Mouse (Mus musculus) adrenal gland, postnatal 25 days (tissue): ENCODE data around the gene Rnf217. TPM values are rescaled to one million over a fixed set of nuclear protein-coding genes. Genes with fewer than 3 reads are reported as not detected.

Experiments
- DNase-seq: peaks from one replicate; pipeline ENCODE4 v3.0.0; 2021; ENCODE audit warnings: mixed read lengths
- total RNA-seq: library from RNA; stranded (reverse); gene quantifications from 2 replicates; pipeline ENCODE4 v1.2.3, GENCODE M21; 2021

The Rnf217 gene
- total RNA-seq, 1 experiment from 2014 or later, result 9.9 TPM

- no peak for DNase-seq
These were observed 55.7 kb downstream of the Rnf217 start for GRCm38 (mm10) chr10:31553302-31553701.

GRCm38 (mm10) chr10:31551850-31552249, 57.1 kb downstream of the Rnf217 start:
- no peak for DNase-seq

- DNase-seq, result no peak
These were observed 57.6 kb downstream of the Rnf217 start for GRCm38 (mm10) chr10:31551362-31551761.

- DNase-seq, result no peak
These were observed 61.8 kb downstream of the Rnf217 start for GRCm38 (mm10) chr10:31547156-31547555.

- no peak for DNase-seq
These were observed 64.6 kb downstream of the Rnf217 start for GRCm38 (mm10) chr10:31544149-31544942.

GRCm38 (mm10) chr10:31540518-31540917, 68.5 kb downstream of the Rnf217 start:
- no peak for DNase-seq

GRCm38 (mm10) chr10:31539351-31539750, 69.6 kb downstream of the Rnf217 start:
- DNase-seq, result no peak

- DNase-seq, result no peak
These were observed 70.3 kb downstream of the Rnf217 start for GRCm38 (mm10) chr10:31538721-31539120.

GRCm38 (mm10) chr10:31538243-31538642, 70.7 kb downstream of the Rnf217 start:
- no peak for DNase-seq

- DNase-seq, result no peak
These were observed 71.8 kb downstream of the Rnf217 start for GRCm38 (mm10) chr10:31537213-31537612.

- no peak for DNase-seq
These were observed 73.9 kb downstream of the Rnf217 start for GRCm38 (mm10) chr10:31535046-31535445.

GRCm38 (mm10) chr10:31533270-31533826, 75.6 kb downstream of the Rnf217 start:
- no peak for DNase-seq

- no peak for DNase-seq
These were observed 76.2 kb downstream of the Rnf217 start for GRCm38 (mm10) chr10:31532782-31533181.

GRCm38 (mm10) chr10:31528297-31528984, 80.5 kb downstream of the Rnf217 start:
- no peak for DNase-seq

- DNase-seq, result no peak
These were observed 83.3 kb downstream of the Rnf217 start for GRCm38 (mm10) chr10:31525705-31526104.

- DNase-seq, result peak; percentile 20
These were observed 89.6 kb downstream of the Rnf217 start for GRCm38 (mm10) chr10:31519420-31519819.

- no peak for DNase-seq
These were observed 90.8 kb downstream of the Rnf217 start for GRCm38 (mm10) chr10:31518210-31518609.

- no peak for DNase-seq
These were observed 91.8 kb downstream of the Rnf217 start for GRCm38 (mm10) chr10:31517192-31517591.

GRCm38 (mm10) chr10:31515897-31516296, 93.1 kb downstream of the Rnf217 start:
- no peak for DNase-seq

- DNase-seq, result peak; percentile 18
These were observed 104.8 kb downstream of the Rnf217 start for GRCm38 (mm10) chr10:31504134-31504551.

- no peak for DNase-seq
These were observed 105.3 kb downstream of the Rnf217 start for GRCm38 (mm10) chr10:31503542-31504133.

GRCm38 (mm10) chr10:31501644-31502043, 107.3 kb downstream of the Rnf217 start:
- DNase-seq, result no peak

- DNase-seq, result no peak
These were observed 112.1 kb downstream of the Rnf217 start for GRCm38 (mm10) chr10:31496931-31497330.
